Mouse (Mus musculus) forebrain, embryonic 16.5 days (tissue): Measurements from ENCODE around the gene Ppil6. TPM values are rescaled to one million over a fixed set of nuclear protein-coding genes. Genes with fewer than 3 reads are reported as not detected.

Experiments
- ATAC-seq: fragments of 200-750 bp; cut with Nextera tagmentation; 2 replicates; pipeline ENCODE4 v1.8.0; 2017; ENCODE audit warnings: mild to moderate bottlenecking, moderate library complexity
- H3K27ac ChIP-seq: fragments of 300-500 bp; sonication (generic); 2 replicates; pipeline ENCODE4 v1.5.1; 2014; ENCODE audit warnings: low read length, control low read depth
- H3K27me3 ChIP-seq: fragments of 300-500 bp; sonication (generic); replicated peaks from 2 replicates; pipeline ENCODE4 v1.6.1; 2014; ENCODE audit warnings: low read length; ENCODE audit not compliant: control insufficient read depth, insufficient read depth
- H3K36me3 ChIP-seq: fragments of 300-500 bp; sonication (generic); 2 replicates; pipeline ENCODE4 v1.6.1; 2014; ENCODE audit not compliant: control insufficient read depth, insufficient read depth
- H3K4me1 ChIP-seq: fragments of 300-500 bp; sonication (generic); replicated peaks from 2 replicates; pipeline ENCODE4 v1.6.1; 2014; ENCODE audit warnings: low read length; ENCODE audit not compliant: control insufficient read depth, insufficient read depth
- H3K4me2 ChIP-seq: fragments of 300-500 bp; sonication (generic); 2 replicates; pipeline ENCODE4 v1.6.1; 2014; ENCODE audit warnings: mild to moderate bottlenecking, low read length, control low read depth
- H3K4me3 ChIP-seq: fragments of 300-500 bp; sonication (generic); replicated peaks from 2 replicates; pipeline ENCODE4 v1.5.1; 2014; ENCODE audit warnings: mild to moderate bottlenecking, low read length, control low read depth
- H3K9ac ChIP-seq: fragments of 300-500 bp; sonication (generic); replicated peaks from 2 replicates; pipeline ENCODE4 v1.6.1; 2014; ENCODE audit warnings: low read depth, low read length, control low read depth
- H3K9me3 ChIP-seq: fragments of 300-500 bp; sonication (generic); 2 replicates; pipeline ENCODE4 v1.6.1; 2016; ENCODE audit warnings: low read length; ENCODE audit not compliant: control insufficient read depth
- WGBS: fragments of 180-500 bp; shearing (Covaris S2); extraction: QIAGEN DNeasy Blood & Tissue Kit; methylation state at CpG from one replicate; pipeline ENCODE4 v1.1.7; 2014; 5-methylcytosine and 5-hydroxymethylcytosine counted together
- polyA plus RNA-seq: library from polyadenylated mRNA; unstranded; fragments of >200 nt; fragmentation: Nextera tagmentation; extraction: Ambion mirVana; gene quantifications from 2 replicates; pipeline ENCODE4 v1.2.1, GENCODE M21; 2015

Gene Ppil6
- polyA plus RNA-seq, 1 experiment from 2014 or later, result 2.1 TPM

DNA sequence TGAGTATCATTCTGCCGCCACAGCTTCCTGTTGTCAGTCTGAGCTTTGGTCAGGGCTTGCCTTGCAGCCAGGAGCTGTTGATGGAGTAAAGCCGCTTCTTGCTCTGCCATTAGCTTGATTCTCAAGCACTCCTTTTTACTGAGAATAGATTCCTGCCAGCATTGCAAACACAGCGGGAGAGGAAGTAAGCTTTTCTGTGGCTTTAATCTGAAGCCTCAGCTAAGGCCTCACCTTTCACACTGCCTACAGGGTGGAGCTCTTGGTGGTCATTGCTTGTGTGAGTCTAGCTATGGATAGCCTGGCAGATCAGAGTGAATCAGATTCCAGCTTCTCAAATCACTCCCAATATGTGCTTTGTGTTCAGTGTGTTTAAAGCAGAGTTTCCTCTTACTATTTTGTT is 62.1 kb downstream of the Ppil6 start:
- Histone ChIP-seq H3K4me2 (no peak overlapping the region), H3K4me3 (no peak overlapping the region), H3K36me3 (no peaks in the 10 kb centered on the region), H3K4me1 (peaks cover 6% of the 10 kb centered on the region), H3K27ac (no peak overlapping the region), H3K9ac (no peak overlapping the region), H3K27me3 (no peaks in the 10 kb centered on the region), H3K9me3 (peaks cover 5% of the 10 kb centered on the region)
- no peak for ATAC-seq
- WGBS, result 17% methylated on average over 3 of the region's 3 CpGs

DNA sequence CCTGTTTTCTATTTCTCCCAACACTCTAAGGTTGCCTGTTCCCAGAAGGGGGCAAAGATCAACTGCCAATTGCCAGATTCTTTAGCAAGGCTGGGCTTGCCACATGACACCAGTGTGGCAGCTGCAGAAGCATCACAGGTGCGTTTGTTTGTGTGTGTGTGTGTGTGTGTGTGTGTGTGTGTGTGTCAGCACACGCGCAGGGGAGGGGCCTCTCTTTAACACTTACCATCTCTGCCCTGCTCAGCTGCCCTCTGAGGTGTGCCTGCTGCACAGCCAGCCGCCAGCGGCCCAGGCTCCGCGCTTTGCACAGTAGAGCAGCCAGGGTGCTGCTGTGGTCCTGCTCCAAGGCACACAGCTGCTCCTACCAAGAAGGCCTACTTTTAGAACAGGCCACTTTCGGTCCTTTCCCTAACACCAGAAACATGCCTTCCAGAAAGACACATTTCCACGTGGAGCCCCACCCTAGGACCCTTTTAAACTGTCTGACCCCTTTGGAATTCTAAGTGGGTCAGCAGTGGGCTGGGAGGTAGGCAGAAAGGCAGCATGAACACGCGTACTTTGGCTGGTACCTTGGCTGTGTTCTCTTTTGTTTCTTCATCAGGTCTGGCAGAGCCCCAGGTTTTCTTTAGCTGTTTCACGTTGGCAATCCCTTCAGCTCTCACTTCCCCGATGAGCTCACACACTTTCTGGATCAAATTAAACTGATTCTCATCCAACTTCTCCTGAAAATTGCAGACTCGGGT is 62.8 kb downstream of the Ppil6 start:
- Histone ChIP-seq H3K9ac (no peak overlapping the region), H3K36me3 (no peaks in the 10 kb centered on the region), H3K27me3 (no peaks in the 10 kb centered on the region), H3K4me2 (no peak overlapping the region), H3K27ac (no peak overlapping the region), H3K4me3 (no peak overlapping the region), H3K9me3 (peaks cover 5% of the 10 kb centered on the region), H3K4me1 (peaks cover 6% of the 10 kb centered on the region)
- peak; percentile 54; the same call in 1 of the 2 replicates for ATAC-seq
- WGBS, result 25% methylated on average over 14 of the region's 14 CpGs

DNA sequence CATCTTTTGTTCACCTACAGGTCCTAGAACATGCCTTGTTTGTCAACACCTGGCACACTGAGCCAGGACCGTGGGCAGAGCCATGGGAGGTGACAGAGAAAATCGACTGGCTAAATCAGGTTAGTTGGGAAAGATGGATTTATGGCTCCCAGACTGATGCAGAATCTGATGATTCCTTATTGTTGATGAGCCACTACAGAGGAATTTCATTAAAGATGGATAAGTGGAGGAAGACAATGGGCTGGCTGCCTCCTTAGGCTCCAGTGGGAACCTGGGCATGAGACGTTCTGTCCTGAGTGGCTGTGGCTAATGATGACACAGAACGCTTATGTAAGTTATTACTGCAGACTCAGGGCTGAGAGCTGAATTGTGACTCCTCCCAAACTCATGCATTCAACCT is 63.5 kb downstream of the Ppil6 start:
- no peak for ATAC-seq
- WGBS, result 62% methylated on average over 4 of the region's 4 CpGs
- H3K4me1 ChIP-seq, result peaks cover 6% of the 10 kb centered on the region

DNA sequence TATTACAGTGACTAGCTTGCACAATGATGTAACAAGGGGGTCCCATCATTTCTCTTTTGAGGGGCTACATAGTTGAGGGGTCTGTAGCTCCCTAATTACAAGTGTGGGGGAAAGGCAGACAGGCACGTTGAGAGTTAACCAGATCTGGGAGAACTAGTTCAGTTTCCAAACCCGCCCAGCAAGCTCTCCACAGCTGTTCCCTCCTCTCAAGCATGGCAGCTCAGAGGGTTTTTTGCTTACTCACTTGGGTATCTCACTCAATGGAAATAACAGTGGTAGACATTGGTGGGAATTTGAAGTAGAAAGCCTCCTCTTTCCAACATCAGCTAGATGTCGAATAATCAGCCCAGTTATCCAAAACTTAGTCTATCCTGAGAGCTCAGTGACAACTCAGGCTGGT is 64.8 kb downstream of the Ppil6 start:
- no peak for ATAC-seq
- 84% methylated on average over 3 of the region's 3 CpGs for WGBS
- no peak overlapping the region for H3K4me2 ChIP-seq

More for the DNA sequence above, 63.5 kb downstream of the Ppil6 start:
- H3K9me3 ChIP-seq, result peaks cover 5% of the 10 kb centered on the region
- no peak overlapping the region for H3K4me3 ChIP-seq
- H3K36me3 ChIP-seq, result no peaks in the 10 kb centered on the region
- H3K27ac ChIP-seq, result no peak overlapping the region
- H3K27me3 ChIP-seq, result no peaks in the 10 kb centered on the region
- no peak overlapping the region for H3K4me2 ChIP-seq
- no peak overlapping the region for H3K9ac ChIP-seq

DNA sequence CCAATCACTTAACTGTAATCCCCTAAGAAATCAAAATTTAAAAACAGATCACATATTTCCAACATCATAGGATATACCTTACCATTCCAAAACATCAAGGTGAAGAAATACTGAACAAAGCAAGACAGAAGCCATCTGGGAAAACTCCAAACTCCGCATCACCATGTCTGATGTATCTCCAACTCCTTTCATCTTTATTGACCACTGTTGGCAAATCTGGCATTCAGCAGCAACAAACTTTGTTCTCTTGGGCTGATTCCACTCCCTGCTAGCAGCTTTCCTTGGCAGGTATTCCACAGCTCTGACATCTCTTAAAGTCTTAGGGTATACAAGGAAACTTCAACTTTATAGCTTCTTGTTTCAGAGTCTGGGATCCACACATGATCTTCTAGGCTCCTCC is 68.2 kb downstream of the Ppil6 start:
- WGBS, result 97% methylated on average over 1 of the region's 1 CpGs

More for the DNA sequence above, 64.8 kb downstream of the Ppil6 start:
- H3K27me3 ChIP-seq, result no peaks in the 10 kb centered on the region
- no peak overlapping the region for H3K9ac ChIP-seq
- H3K36me3 ChIP-seq, result no peaks in the 10 kb centered on the region
- H3K4me3 ChIP-seq, result no peak overlapping the region
- no peak overlapping the region for H3K27ac ChIP-seq
- H3K4me1 ChIP-seq, result peaks cover 6% of the 10 kb centered on the region
- H3K9me3 ChIP-seq, result no peaks in the 10 kb centered on the region; the same call in 1 of the 2 replicates

DNA sequence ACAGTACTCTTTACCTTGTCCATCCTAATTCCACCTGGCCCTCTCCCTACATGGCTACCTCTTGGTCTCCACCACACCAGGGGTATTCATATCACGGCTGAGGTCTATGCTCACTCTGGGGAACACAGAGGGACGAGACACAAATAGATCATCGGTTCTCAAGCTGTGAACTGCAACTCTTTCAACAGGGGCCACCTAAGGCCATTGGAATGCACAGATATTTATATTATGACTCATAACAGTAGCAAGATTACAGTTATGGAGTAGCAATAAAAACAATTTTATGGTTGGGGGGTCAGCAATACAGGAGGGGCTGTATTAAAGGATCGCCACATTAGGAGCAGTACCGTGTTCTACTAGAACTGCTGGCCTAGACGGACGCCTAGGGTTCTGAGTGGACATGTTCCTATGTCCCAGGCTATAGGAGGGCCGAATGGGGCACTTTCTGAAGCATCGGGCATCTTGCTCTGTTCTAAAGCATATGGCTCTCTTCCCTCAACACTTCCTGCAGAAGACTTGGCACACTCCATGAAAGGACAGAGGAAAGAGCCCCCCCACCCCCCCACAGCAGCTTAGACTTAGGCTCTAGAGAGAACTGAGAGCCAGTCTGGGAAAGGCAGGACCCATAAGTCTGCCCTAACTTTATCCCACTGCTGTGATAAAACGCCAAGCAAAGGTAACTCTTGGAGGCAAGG is 71.6 kb downstream of the Ppil6 start:
- H3K4me1 ChIP-seq, result no peaks in the 10 kb centered on the region
- no peaks in the 10 kb centered on the region for H3K36me3 ChIP-seq
- 92% methylated on average over 10 of the region's 10 CpGs for WGBS
- peaks cover 5% of the 10 kb centered on the region; the same call in 1 of the 2 replicates for H3K9me3 ChIP-seq
- no peak overlapping the region for H3K4me2 ChIP-seq
- no peaks in the 10 kb centered on the region for H3K27me3 ChIP-seq
- H3K4me3 ChIP-seq, result no peak overlapping the region
- no peak overlapping the region for H3K27ac ChIP-seq
- H3K9ac ChIP-seq, result no peak overlapping the region
- ATAC-seq, result no peak

More for the DNA sequence above, 68.2 kb downstream of the Ppil6 start:
- Histone ChIP-seq H3K36me3 (no peaks in the 10 kb centered on the region), H3K4me1 (peaks cover 2% of the 10 kb centered on the region; the same call in 1 of the 2 replicates), H3K4me3 (no peak overlapping the region), H3K27me3 (no peaks in the 10 kb centered on the region), H3K9ac (no peak overlapping the region), H3K4me2 (no peak overlapping the region), H3K9me3 (peaks cover 5% of the 10 kb centered on the region; the same call in 1 of the 2 replicates), H3K27ac (no peak overlapping the region)
- ATAC-seq, result no peak

Other genes with a start within 250 kb of the Ppil6 start
- 34.4 and 37.9 TPM in 2 replicates for gene Fig4, start 187.2 kb upstream of the Ppil6 start, polyA plus RNA-seq
- 0.14 and 0.26 TPM in 2 replicates for gene Ak9, start 186.5 kb upstream of the Ppil6 start, polyA plus RNA-seq
- 22.0 and 22.7 TPM in 2 replicates for gene Zbtb24, start 40.1 kb upstream of the Ppil6 start, polyA plus RNA-seq
- gene Mical1, start 14.1 kb upstream of the Ppil6 start, polyA plus RNA-seq, result 44.8 and 45.1 TPM in 2 replicates
- 38.0 and 43.0 TPM in 2 replicates for gene Smpd2, start 70 bp upstream of the Ppil6 start, polyA plus RNA-seq
- gene Cd164, start 29.0 kb downstream of the Ppil6 start, polyA plus RNA-seq, result 61.8 and 81.7 TPM in 2 replicates
- 0.34 and 0.44 TPM in 2 replicates for gene Ccdc162, start 226.2 kb downstream of the Ppil6 start, polyA plus RNA-seq